Mouse (Mus musculus): ENCODE data around the gene Dio1. TPM values are rescaled to one million over a fixed set of nuclear protein-coding genes. Genes with fewer than 3 reads are reported as not detected.

The Dio1 gene
- polyA plus RNA-seq, 1 experiment from 2014 or later = not detected

DNA sequence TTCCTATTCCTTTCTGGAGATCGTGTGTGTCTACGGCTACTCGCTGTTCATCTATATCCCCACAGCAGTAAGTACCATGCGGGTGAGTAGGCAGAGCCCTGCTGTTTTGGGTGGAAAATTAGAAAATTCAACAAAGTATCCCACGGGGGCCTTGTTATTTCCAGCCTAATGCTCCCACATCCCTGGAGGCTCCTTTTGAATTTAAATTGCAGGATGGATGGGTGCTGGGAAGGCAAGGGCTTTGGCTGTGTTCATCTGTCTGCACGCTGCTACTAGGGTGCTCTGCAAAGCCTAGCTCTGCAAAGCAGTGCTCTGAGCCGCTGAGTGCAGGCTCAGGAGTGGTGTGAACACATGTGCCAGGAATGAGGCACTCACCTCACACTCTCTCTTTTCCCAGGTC is 37.6 kb upstream of the Dio1 start:
- Histone ChIP-seq H3K36me3 (ENCODE audit: control insufficient read depth, insufficient read depth, low read length) (0 out of 2 replicates have a peak, but pooled peaks cover 9% of the 10 kb centered on the region), H3K9ac (ENCODE audit: low read depth, low read length) (no peak overlapping the region), H3K4me3 (ENCODE audit: low read depth, low read length) (no peak overlapping the region), H3K27me3 (replicated peaks; ENCODE audit: control insufficient read depth, insufficient read depth, low read length) (no peaks in the 10 kb centered on the region), H3K27ac (replicated peaks; ENCODE audit: low read depth, low read length) (no peak overlapping the region), H3K9me3 (ENCODE audit: control insufficient read depth, low read length) (no peaks in the 10 kb centered on the region), H3K4me1 (ENCODE audit: control insufficient read depth, insufficient read depth, low read length) (peaks cover 6% of the 10 kb centered on the region; the same call in 1 of the 2 replicates), H3K4me2 (ENCODE audit: low read depth, low read length) (no peak overlapping the region)
- WGBS = 84% methylated on average over 7 of the region's 7 CpGs
- ATAC-seq (ENCODE audit: low read depth) = peak; percentile 13; the same call in 1 of the 2 replicates
- DNase-seq (ENCODE audit: low spot score) = no peak

DNA sequence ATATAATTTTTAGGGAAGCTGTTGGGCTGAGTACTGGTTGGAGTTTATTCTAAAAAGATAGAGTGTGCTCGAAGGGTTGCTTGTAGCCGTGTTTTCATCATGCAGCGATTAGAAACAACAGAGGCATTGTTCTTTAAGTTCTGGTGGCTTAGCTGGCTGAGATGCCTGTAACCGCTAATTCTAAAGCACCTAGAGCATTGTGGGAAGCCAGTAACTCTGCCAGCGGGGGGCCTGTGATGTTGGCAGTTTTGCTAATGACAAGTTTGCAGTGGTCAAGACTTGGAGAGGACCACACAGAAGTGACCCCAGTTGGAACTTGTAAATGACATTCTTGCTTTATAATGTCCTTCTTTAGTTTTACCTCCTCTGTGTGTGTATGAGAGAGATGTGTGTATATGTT is 34.4 kb upstream of the Dio1 start:
- H3K4me3 ChIP-seq (ENCODE audit: low read depth, low read length) = no peak overlapping the region
- DNase-seq (ENCODE audit: low spot score) (peak; percentile 39), ATAC-seq (ENCODE audit: low read depth) (no peak)
- H3K36me3 ChIP-seq (ENCODE audit: control insufficient read depth, insufficient read depth, low read length) = 0 out of 2 replicates have a peak, but pooled peaks cover 9% of the 10 kb centered on the region
- no peaks in the 10 kb centered on the region for H3K27me3 ChIP-seq (replicated peaks; ENCODE audit: control insufficient read depth, insufficient read depth, low read length)
- no peak overlapping the region for H3K9ac ChIP-seq (ENCODE audit: low read depth, low read length)
- no peaks in the 10 kb centered on the region for H3K9me3 ChIP-seq (ENCODE audit: control insufficient read depth, low read length)
- no peak overlapping the region for H3K4me2 ChIP-seq (ENCODE audit: low read depth, low read length)
- 33% methylated on average over 5 of the region's 5 CpGs for whole genome bisulfite sequencing
- H3K4me1 ChIP-seq (ENCODE audit: control insufficient read depth, insufficient read depth, low read length) = no peaks in the 10 kb centered on the region
- no peak overlapping the region; the same call in 1 of the 2 replicates for H3K27ac ChIP-seq (replicated peaks; ENCODE audit: low read depth, low read length)

DNA sequence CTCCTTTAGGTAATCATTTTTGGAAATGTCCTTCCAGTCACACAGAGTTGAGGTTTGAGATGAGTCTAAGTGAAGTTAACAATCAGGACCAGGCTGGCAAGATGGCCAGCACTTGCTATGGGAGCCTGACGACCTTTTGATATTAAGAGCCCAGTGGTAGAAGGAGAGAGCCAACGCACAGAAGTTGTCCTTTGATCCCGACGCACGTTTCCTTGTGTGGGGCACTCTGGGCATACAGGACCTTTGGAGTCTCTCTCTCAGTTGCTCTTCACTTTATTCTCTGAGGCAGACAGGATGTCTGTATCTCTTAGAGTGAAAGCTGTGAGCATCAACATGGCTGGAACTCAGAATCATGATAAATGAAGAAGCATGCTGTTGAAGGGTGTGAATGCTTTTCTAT is 30.5 kb upstream of the Dio1 start:
- Histone ChIP-seq H3K9ac (ENCODE audit: low read depth, low read length) (no peak overlapping the region), H3K27ac (replicated peaks; ENCODE audit: low read depth, low read length) (no peak overlapping the region), H3K4me3 (ENCODE audit: low read depth, low read length) (no peak overlapping the region), H3K27me3 (replicated peaks; ENCODE audit: control insufficient read depth, insufficient read depth, low read length) (no peaks in the 10 kb centered on the region), H3K4me1 (ENCODE audit: control insufficient read depth, insufficient read depth, low read length) (no peaks in the 10 kb centered on the region), H3K4me2 (ENCODE audit: low read depth, low read length) (no peak overlapping the region), H3K9me3 (ENCODE audit: control insufficient read depth, low read length) (0 out of 2 replicates have a peak, but pooled peaks cover 2% of the 10 kb centered on the region), H3K36me3 (ENCODE audit: control insufficient read depth, insufficient read depth, low read length) (0 out of 2 replicates have a peak, but pooled peaks cover 5% of the 10 kb centered on the region)
- DNase-seq (ENCODE audit: low spot score) (no peak), ATAC-seq (ENCODE audit: low read depth) (no peak)
- WGBS = 94% methylated on average over 5 of the region's 5 CpGs

DNA sequence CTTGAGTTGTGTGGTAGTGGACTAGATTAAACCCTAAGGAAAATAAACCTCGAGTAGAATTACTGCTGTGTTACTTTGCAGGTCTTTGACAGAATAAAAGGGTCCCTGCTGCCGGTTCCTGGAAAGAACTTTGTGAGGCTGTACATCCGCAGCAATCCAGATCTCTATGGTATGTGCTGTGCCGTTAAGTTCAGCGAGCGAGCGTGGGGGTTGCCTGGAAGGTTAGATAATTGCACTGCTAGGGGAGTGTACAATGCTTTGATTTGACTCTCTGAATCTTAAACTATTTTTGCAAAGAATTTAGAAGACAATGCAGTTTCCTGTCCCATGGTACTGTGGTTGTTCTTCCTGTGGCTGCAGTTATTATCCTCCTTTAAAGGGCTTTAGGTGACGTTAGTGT is 29.4 kb upstream of the Dio1 start:
- no peaks in the 10 kb centered on the region for H3K27me3 ChIP-seq (replicated peaks; ENCODE audit: control insufficient read depth, insufficient read depth, low read length)
- H3K9ac ChIP-seq (ENCODE audit: low read depth, low read length) = no peak overlapping the region
- H3K4me2 ChIP-seq (ENCODE audit: low read depth, low read length) = no peak overlapping the region
- H3K4me1 ChIP-seq (ENCODE audit: control insufficient read depth, insufficient read depth, low read length) = no peaks in the 10 kb centered on the region
- no peak overlapping the region for H3K27ac ChIP-seq (replicated peaks; ENCODE audit: low read depth, low read length)
- no peak overlapping the region for H3K4me3 ChIP-seq (ENCODE audit: low read depth, low read length)
- H3K36me3 ChIP-seq (ENCODE audit: control insufficient read depth, insufficient read depth, low read length) = 0 out of 2 replicates have a peak, but pooled peaks cover 5% of the 10 kb centered on the region
- WGBS = 63% methylated on average over 8 of the region's 8 CpGs
- 0 out of 2 replicates have a peak, but pooled peaks cover 2% of the 10 kb centered on the region for H3K9me3 ChIP-seq (ENCODE audit: control insufficient read depth, low read length)
- DNase-seq (ENCODE audit: low spot score) (no peak), ATAC-seq (ENCODE audit: low read depth) (no peak)

DNA sequence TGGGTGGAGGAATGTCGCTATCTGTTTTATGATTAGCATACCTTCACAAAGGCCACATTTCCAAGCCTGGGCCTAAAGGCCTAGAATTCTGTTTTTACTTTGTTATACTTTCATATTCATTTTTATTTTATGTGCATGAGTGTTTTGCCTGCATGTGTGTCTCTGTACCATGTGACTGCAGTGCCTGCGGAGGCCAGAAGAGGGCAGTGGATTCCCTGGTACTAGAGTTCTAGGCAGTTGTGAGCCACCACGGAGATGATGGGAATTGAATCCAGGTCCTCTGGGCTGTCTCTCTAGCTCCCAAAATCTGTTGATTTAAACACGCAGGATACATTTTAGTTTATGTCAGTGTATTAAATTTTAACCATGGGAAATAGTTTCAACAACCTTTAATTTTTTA is 26.5 kb upstream of the Dio1 start:
- ATAC-seq (ENCODE audit: low read depth) = no peak
- H3K4me2 ChIP-seq (ENCODE audit: low read depth, low read length) = no peak overlapping the region
- H3K9me3 ChIP-seq (ENCODE audit: control insufficient read depth, low read length) = 0 out of 2 replicates have a peak, but pooled peaks cover 2% of the 10 kb centered on the region
- no peak overlapping the region for H3K27ac ChIP-seq (replicated peaks; ENCODE audit: low read depth, low read length)
- no peak overlapping the region for H3K4me3 ChIP-seq (ENCODE audit: low read depth, low read length)
- DNase-seq (ENCODE audit: low spot score) = no peak
- H3K9ac ChIP-seq (ENCODE audit: low read depth, low read length) = no peak overlapping the region
- peaks cover 17% of the 10 kb centered on the region for H3K36me3 ChIP-seq (ENCODE audit: control insufficient read depth, insufficient read depth, low read length)
- H3K4me1 ChIP-seq (ENCODE audit: control insufficient read depth, insufficient read depth, low read length) = no peaks in the 10 kb centered on the region
- 90% methylated on average over 4 of the region's 4 CpGs for WGBS
- H3K27me3 ChIP-seq (replicated peaks; ENCODE audit: control insufficient read depth, insufficient read depth, low read length) = no peaks in the 10 kb centered on the region

DNA sequence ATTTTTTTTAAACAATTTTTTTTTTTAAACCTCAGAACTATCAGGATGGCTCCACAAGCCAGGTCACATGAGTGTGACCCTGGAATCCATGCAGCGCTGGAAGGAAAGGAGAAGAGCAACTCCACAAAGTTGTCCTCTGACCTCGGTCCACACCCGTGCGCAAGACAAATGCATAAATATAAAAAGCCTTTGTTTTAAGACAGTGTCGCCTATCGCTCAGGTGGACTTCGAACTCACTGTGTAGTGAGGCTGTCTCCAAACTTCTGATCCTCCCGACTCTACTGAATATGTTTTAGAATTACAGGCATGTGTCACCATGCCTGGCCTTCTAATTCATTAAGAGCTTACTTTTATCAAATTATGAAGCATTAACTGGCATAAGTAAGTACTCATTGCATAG is 21.6 kb upstream of the Dio1 start:
- 0 out of 2 replicates have a peak, but pooled peaks cover 1% of the 10 kb centered on the region for H3K9me3 ChIP-seq (ENCODE audit: control insufficient read depth, low read length)
- H3K4me2 ChIP-seq (ENCODE audit: low read depth, low read length) = no peak overlapping the region
- H3K27ac ChIP-seq (replicated peaks; ENCODE audit: low read depth, low read length) = no peak overlapping the region
- ATAC-seq (ENCODE audit: low read depth) (no peak), DNase-seq (ENCODE audit: low spot score) (no peak)
- H3K4me3 ChIP-seq (ENCODE audit: low read depth, low read length) = no peak overlapping the region
- H3K27me3 ChIP-seq (replicated peaks; ENCODE audit: control insufficient read depth, insufficient read depth, low read length) = no peaks in the 10 kb centered on the region
- H3K36me3 ChIP-seq (ENCODE audit: control insufficient read depth, insufficient read depth, low read length) = peaks cover 35% of the 10 kb centered on the region
- no peaks in the 10 kb centered on the region for H3K4me1 ChIP-seq (ENCODE audit: control insufficient read depth, insufficient read depth, low read length)
- WGBS = 89% methylated on average over 8 of the region's 8 CpGs
- no peak overlapping the region for H3K9ac ChIP-seq (ENCODE audit: low read depth, low read length)

DNA sequence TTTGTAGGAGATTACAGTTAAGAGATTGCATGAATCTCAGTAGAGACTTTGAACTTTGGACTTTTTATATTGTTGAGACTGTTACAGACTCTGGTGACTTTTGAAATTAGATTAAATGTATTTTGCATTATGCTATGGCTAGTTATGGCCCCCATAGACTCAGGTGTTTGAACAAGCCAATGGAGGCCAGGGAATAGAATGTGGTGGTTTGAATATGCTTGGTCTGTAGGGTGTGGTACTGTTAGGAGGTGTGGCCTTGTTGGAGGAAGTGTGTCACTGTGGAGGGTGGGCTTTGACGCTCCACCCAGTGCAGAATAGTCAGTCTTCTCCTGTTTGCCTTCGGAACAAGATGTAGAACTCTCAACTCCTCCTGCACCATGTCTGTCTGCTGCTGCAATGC is 16.1 kb upstream of the Dio1 start:
- H3K9ac ChIP-seq (ENCODE audit: low read depth, low read length) = no peak overlapping the region
- H3K9me3 ChIP-seq (ENCODE audit: control insufficient read depth, low read length) = no peaks in the 10 kb centered on the region
- no peak overlapping the region for H3K27ac ChIP-seq (replicated peaks; ENCODE audit: low read depth, low read length)
- H3K27me3 ChIP-seq (replicated peaks; ENCODE audit: control insufficient read depth, insufficient read depth, low read length) = no peaks in the 10 kb centered on the region
- peaks cover 62% of the 10 kb centered on the region for H3K36me3 ChIP-seq (ENCODE audit: control insufficient read depth, insufficient read depth, low read length)
- DNase-seq (ENCODE audit: low spot score) = no peak
- no peak overlapping the region for H3K4me2 ChIP-seq (ENCODE audit: low read depth, low read length)
- H3K4me1 ChIP-seq (ENCODE audit: control insufficient read depth, insufficient read depth, low read length) = no peaks in the 10 kb centered on the region
- ATAC-seq (ENCODE audit: low read depth) = no peak
- 90% methylated on average over 2 of the region's 2 CpGs for WGBS
- no peak overlapping the region for H3K4me3 ChIP-seq (ENCODE audit: low read depth, low read length)

DNA sequence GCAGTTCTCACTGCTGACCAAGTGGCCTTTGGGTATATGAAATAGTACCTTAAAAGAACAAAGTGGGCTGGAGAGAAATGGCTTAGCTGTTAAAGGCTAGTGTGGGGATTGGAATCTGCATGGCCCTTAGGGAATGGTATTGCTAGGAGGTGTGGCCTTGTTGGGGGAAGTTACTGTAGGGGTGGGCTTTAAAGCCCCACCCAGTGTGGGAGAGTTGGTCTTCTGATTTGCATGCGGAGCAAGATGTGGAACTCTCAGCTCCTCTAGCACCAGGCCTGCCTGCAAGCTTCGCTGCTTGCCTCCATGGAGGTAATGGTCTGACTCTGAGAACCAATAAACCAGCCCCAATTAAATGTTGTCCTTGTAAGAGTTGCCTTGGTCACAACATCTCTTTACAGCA is 14.1 kb upstream of the Dio1 start:
- no peak overlapping the region for H3K27ac ChIP-seq (replicated peaks; ENCODE audit: low read depth, low read length)
- 80% methylated on average over 2 of the region's 2 CpGs for WGBS
- no peak overlapping the region for H3K4me3 ChIP-seq (ENCODE audit: low read depth, low read length)
- H3K9me3 ChIP-seq (ENCODE audit: control insufficient read depth, low read length) = no peaks in the 10 kb centered on the region
- H3K36me3 ChIP-seq (ENCODE audit: control insufficient read depth, insufficient read depth, low read length) = peaks cover 63% of the 10 kb centered on the region
- no peak overlapping the region for H3K9ac ChIP-seq (ENCODE audit: low read depth, low read length)
- no peaks in the 10 kb centered on the region for H3K27me3 ChIP-seq (replicated peaks; ENCODE audit: control insufficient read depth, insufficient read depth, low read length)
- H3K4me1 ChIP-seq (ENCODE audit: control insufficient read depth, insufficient read depth, low read length) = no peaks in the 10 kb centered on the region
- DNase-seq (ENCODE audit: low spot score) (no peak), ATAC-seq (ENCODE audit: low read depth) (no peak)
- H3K4me2 ChIP-seq (ENCODE audit: low read depth, low read length) = no peak overlapping the region

DNA sequence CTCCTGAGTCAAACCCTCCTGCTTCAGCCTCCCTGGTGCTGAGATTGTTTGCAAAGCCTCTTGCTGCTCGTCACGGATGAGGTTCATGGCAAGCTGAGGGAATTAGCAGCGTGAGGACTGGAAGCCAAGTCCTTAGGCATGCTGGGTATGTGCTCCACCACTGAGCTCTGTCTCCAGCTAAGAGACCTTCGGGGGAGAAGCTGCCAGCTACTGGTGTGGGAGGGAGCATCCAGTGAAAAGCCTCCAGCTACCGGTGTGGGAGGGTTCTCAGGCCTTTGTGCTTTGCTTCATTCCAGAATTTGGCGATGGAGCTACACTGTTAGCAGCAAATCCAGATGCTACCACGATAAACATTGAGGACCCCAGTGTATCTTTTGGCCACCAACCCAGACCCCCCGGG is 11.7 kb upstream of the Dio1 start:
- H3K36me3 ChIP-seq (ENCODE audit: control insufficient read depth, insufficient read depth, low read length) = peaks cover 54% of the 10 kb centered on the region
- H3K9ac ChIP-seq (ENCODE audit: low read depth, low read length) = no peak overlapping the region
- no peak for DNase-seq (ENCODE audit: low spot score)
- H3K4me1 ChIP-seq (ENCODE audit: control insufficient read depth, insufficient read depth, low read length) = peaks cover 6% of the 10 kb centered on the region; the same call in 1 of the 2 replicates
- no peaks in the 10 kb centered on the region for H3K9me3 ChIP-seq (ENCODE audit: control insufficient read depth, low read length)
- no peak for ATAC-seq (ENCODE audit: low read depth)
- WGBS = 77% methylated on average over 8 of the region's 8 CpGs
- no peaks in the 10 kb centered on the region for H3K27me3 ChIP-seq (replicated peaks; ENCODE audit: control insufficient read depth, insufficient read depth, low read length)
- H3K4me3 ChIP-seq (ENCODE audit: low read depth, low read length) = no peak overlapping the region
- no peak overlapping the region for H3K27ac ChIP-seq (replicated peaks; ENCODE audit: low read depth, low read length)
- no peak overlapping the region for H3K4me2 ChIP-seq (ENCODE audit: low read depth, low read length)
